Mouse (Mus musculus) hindbrain, embryonic 11.5 days (tissue): Measurements from ENCODE around the gene Nup214. TPM values are rescaled to one million over a fixed set of nuclear protein-coding genes. Genes with fewer than 3 reads are reported as not detected.

Source experiments
- ATAC-seq: fragments of 200-750 bp; cut with Nextera tagmentation; 2 replicates; pipeline ENCODE4 v1.8.0; 2017; ENCODE audit warnings: mild to moderate bottlenecking, moderate TSS enrichment, moderate library complexity; ENCODE audit not compliant: low FRiP score
- DNase-seq: peaks from one replicate; pipeline ENCODE4 v3.0.0-alpha.2; 2015; ENCODE audit warnings: low spot score
- H3K27ac ChIP-seq: fragments of 300-500 bp; sonication (generic); 2 replicates; pipeline ENCODE4 v1.5.1; 2014; ENCODE audit warnings: mild to moderate bottlenecking, low read depth, low read length
- H3K27me3 ChIP-seq: fragments of 300-500 bp; sonication (generic); 2 replicates; pipeline ENCODE4 v1.6.1; 2014; ENCODE audit warnings: mild to moderate bottlenecking, low read length, moderate library complexity, mixed read lengths; ENCODE audit not compliant: control insufficient read depth, insufficient read depth
- H3K36me3 ChIP-seq: fragments of 300-500 bp; sonication (generic); 2 replicates; pipeline ENCODE4 v1.6.1; 2014; ENCODE audit warnings: mild to moderate bottlenecking, low read length, moderate library complexity, mixed read lengths; ENCODE audit not compliant: control insufficient read depth, insufficient read depth
- H3K4me1 ChIP-seq: fragments of 300-500 bp; sonication (generic); replicated peaks from 2 replicates; pipeline ENCODE4 v1.6.1; 2014; ENCODE audit warnings: low read length, mixed read lengths; ENCODE audit not compliant: control insufficient read depth, insufficient read depth
- H3K4me2 ChIP-seq: fragments of 300-500 bp; sonication (generic); replicated peaks from 2 replicates; pipeline ENCODE4 v1.6.1; 2014; ENCODE audit warnings: mild to moderate bottlenecking, low read depth, low read length
- H3K4me3 ChIP-seq: fragments of 300-500 bp; sonication (generic); 2 replicates; pipeline ENCODE4 v1.5.1; 2014; ENCODE audit warnings: low read depth, low read length
- H3K9ac ChIP-seq: fragments of 300-500 bp; sonication (generic); 2 replicates; pipeline ENCODE4 v1.6.1; 2014; ENCODE audit warnings: low read depth, low read length
- H3K9me3 ChIP-seq: fragments of 300-500 bp; sonication (generic); 2 replicates; pipeline ENCODE4 v1.6.1; 2016; ENCODE audit warnings: low read length; ENCODE audit not compliant: control insufficient read depth
- WGBS: fragments of 180-500 bp; shearing (Covaris S2); extraction: QIAGEN DNeasy Blood & Tissue Kit; methylation state at CpG from one replicate; pipeline ENCODE4 v1.1.7; 2014; 5-methylcytosine and 5-hydroxymethylcytosine counted together
- polyA plus RNA-seq: library from polyadenylated mRNA; unstranded; fragments of >200 nt; fragmentation: Nextera tagmentation; extraction: Ambion mirVana; gene quantifications from 2 replicates; pipeline ENCODE4 v1.2.1, GENCODE M21; 2014

The Nup214 gene
- polyA plus RNA-seq, 1 experiment from 2014 or later, result 76.1 TPM

DNA sequence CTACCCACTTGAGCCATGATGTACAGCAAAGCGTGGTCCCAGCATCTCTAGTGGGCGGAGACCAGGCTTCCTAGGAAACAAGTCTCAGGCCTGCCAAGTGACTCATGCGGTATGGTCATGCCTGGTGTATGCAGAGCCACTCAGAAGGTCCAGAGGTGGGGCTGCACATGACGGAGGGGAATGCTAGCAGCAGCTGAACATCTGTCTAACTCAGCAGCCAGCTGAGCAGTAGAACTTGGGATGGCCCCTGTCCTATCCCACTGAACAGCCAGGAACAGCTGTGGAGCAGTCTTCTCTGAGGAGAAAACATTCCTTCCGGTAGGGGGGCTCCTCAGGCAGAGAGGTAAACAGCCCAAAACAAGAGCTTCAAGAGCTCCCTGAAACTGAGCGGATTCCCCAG, 25.8 kb upstream of the Nup214 start:
- Histone ChIP-seq H3K27ac (no peak overlapping the region), H3K36me3 (no peaks in the 10 kb centered on the region), H3K9ac (no peak overlapping the region), H3K4me1 (peaks cover 3% of the 10 kb centered on the region; the same call in 1 of the 2 replicates), H3K27me3 (no peaks in the 10 kb centered on the region), H3K4me2 (no peak overlapping the region), H3K9me3 (no peaks in the 10 kb centered on the region), H3K4me3 (no peak overlapping the region)
- ATAC-seq, result no peak
- DNase-seq, result no peak
- 75% methylated on average over 6 of the region's 6 CpGs for WGBS

DNA sequence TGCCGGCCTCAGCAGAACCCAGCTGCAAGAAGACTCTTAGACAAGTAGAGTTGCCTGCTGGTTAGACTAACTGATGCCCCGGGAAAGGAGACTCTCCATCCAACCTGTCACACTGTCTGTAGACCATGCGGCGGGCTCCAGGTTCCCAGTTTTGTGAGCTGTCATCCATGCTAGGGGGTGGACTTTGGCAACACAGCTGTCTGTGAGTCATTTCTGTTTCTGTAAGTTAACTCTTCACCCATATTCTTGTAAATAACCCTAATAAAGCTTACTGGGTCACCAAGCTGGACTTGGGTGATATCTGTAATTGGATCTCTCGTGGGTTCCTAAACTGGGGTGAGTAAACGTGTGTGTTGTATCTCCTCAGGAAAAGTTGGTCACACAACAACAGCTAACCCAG, 25.4 kb upstream of the Nup214 start:
- no peak for ATAC-seq
- H3K27me3 ChIP-seq, result no peaks in the 10 kb centered on the region
- H3K4me1 ChIP-seq, result peaks cover 3% of the 10 kb centered on the region; the same call in 1 of the 2 replicates
- no peak overlapping the region for H3K4me3 ChIP-seq
- no peaks in the 10 kb centered on the region for H3K36me3 ChIP-seq
- H3K27ac ChIP-seq, result no peak overlapping the region
- DNase-seq, result no peak
- H3K9me3 ChIP-seq, result no peaks in the 10 kb centered on the region
- WGBS, result 77% methylated on average over 6 of the region's 6 CpGs
- H3K9ac ChIP-seq, result no peak overlapping the region
- no peak overlapping the region for H3K4me2 ChIP-seq

DNA sequence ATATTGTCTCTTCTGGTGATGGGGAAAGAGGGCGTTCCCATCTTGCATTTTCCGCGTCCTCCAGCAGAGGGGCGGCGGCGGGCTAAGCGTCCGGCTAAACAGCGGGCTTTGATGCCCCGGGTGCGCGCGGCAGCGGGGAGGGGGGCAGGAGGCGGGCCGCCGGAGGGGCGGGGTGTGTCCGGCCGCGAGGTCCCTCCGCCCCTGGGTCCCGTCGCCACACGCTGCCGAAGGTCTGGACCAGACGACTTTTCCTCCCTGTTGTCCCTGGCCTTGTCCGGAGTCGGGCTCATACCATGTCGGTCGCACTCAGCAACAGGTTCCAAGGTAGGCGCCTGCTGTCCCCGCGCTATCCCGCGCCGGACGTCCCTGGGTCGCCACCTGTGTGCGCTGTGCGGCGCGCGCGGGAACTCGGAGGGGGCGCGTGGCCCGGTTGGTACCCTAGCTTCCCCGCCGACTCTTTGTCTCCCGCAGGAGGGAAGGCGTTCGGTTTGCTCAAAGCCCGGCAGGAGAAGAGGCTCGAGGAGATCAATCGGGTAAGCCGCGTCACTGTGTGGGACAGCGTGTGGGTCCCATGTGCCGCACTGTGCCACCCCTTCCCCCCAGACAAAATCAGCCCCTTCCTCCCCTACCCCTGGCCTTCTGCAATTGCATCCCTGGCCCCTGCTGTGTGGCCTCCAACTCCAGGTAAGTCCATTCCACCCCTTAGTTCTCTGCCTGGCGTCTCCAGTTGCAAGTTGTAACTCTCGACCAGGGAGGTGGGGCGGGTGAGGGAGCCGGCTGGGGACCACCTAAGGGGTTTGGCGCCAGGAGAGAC, 24.0 kb upstream of the Nup214 start, which contains the start of gene Aif1l:
TSS of gene Aif1l (plus strand) at position 82 of the 814 bp plus-strand sequence.
- Histone ChIP-seq H3K4me2 (peak within 1 kb of the TSS; percentile 88), H3K27ac (no peak within 1 kb of the TSS), H3K9me3 (no peaks in the 10 kb centered on the region), H3K9ac (peak within 1 kb of the TSS; percentile 64), H3K4me3 (peak within 1 kb of the TSS; percentile 62), H3K36me3 (no peaks in the 10 kb centered on the region), H3K27me3 (no peaks in the 10 kb centered on the region), H3K4me1 (peaks cover 3% of the 10 kb centered on the region; the same call in 1 of the 2 replicates)
- ATAC-seq (peak; percentile 64; the same call in 1 of the 2 replicates), DNase-seq (peak; percentile 86)
- WGBS, result under 1% methylated on average over 62 of the region's 66 CpGs

DNA sequence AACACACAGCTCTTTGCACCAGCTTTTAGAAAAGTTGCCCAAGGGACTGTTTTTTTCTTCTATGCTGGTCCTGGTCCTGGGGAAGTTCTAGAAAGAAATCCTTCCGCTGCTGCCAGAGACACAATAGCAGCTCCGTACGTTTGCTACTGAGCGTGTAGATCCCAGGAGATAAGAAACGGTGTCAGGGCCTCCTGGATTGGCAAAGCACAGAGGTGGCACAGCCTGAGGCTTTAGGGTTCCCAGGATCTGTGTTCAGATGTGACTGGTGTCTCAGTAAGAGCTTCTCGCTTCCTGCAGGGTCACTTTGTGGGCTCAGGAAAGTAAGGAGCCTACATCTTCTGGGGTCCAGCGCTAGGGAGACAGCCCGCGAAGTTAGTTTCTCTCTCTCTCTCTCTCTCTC, 23.3 kb upstream of the Nup214 start:
- Histone ChIP-seq H3K27ac (no peak overlapping the region), H3K4me1 (peaks cover 3% of the 10 kb centered on the region; the same call in 1 of the 2 replicates), H3K9ac (peak overlapping the region; percentile 64), H3K36me3 (no peaks in the 10 kb centered on the region), H3K9me3 (no peaks in the 10 kb centered on the region), H3K4me3 (peak overlapping the region; percentile 62), H3K4me2 (peak overlapping the region; percentile 88), H3K27me3 (no peaks in the 10 kb centered on the region)
- 28% methylated on average over 9 of the region's 9 CpGs for WGBS
- DNase-seq, result no peak
- ATAC-seq, result no peak

DNA sequence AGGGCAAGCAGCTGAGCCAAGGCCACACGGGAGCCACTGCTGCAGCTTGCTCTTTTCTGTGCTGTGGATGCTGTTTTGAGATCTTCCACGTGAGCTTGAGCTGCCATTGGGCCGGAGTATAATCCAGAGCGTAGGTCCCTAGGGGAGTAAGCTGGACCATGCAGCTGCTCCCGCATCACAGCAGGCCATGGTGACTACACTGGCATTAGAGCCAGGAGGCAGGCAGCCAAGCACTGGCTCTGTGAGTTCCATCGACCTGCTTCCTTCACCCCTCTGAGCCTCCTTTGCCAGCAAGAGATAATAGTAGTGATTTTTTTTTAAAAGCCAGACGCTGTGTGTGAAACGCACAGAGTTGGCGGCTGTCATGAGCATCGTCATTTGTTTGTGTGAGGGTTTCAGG, 22.0 kb upstream of the Nup214 start:
- H3K9ac ChIP-seq, result no peak overlapping the region
- no peaks in the 10 kb centered on the region for H3K9me3 ChIP-seq
- H3K4me3 ChIP-seq, result no peak overlapping the region
- H3K4me1 ChIP-seq, result peaks cover 3% of the 10 kb centered on the region; the same call in 1 of the 2 replicates
- ATAC-seq (no peak), DNase-seq (no peak)
- no peak overlapping the region for H3K4me2 ChIP-seq
- 95% methylated on average over 10 of the region's 10 CpGs for WGBS
- H3K36me3 ChIP-seq, result no peaks in the 10 kb centered on the region
- no peaks in the 10 kb centered on the region for H3K27me3 ChIP-seq
- H3K27ac ChIP-seq, result no peak overlapping the region

DNA sequence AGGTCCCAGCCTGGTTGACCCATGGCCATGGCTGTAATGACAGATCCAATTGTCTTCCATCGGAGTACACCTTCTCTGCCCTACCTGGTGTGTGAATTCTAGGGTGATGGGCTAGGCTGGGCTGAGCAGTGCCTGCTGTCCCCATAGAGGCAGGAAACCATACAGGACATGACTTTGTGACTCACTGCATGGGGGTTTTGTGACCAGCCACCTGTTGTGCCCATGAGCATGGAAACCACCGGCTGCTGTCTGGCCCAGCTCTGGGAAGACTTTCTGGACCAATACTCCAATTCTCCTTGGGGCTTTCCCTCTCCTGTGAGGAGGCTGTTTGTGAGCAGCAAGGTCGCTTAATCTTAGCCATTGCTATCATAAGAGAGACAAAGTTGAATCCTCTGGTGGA, 21.5 kb upstream of the Nup214 start:
- ATAC-seq (no peak), DNase-seq (no peak)
- no peaks in the 10 kb centered on the region for H3K27me3 ChIP-seq
- peaks cover 3% of the 10 kb centered on the region; the same call in 1 of the 2 replicates for H3K4me1 ChIP-seq
- H3K27ac ChIP-seq, result no peak overlapping the region
- 91% methylated on average over 3 of the region's 3 CpGs for WGBS
- H3K36me3 ChIP-seq, result no peaks in the 10 kb centered on the region
- H3K9ac ChIP-seq, result no peak overlapping the region
- no peaks in the 10 kb centered on the region for H3K9me3 ChIP-seq
- no peak overlapping the region for H3K4me3 ChIP-seq
- H3K4me2 ChIP-seq, result no peak overlapping the region

DNA sequence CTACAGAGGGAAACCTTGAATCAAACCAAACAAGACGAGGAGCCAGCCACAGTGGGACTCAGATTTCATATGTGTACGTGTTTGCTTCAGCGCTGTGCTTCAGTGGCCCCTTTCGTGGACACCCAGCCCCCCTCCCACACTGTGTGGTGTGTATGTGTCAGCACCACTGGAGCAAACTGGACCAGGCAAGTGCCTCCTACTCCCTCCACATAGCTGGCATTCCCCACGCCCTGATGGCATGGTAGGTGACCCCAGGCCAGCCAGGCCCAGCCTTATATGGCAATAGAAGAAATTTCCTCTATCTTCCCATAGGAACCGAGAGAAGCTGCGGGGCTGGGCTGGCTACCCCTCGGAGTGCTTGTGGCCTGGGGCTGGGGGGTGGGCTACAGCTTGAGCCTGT, 20.5 kb upstream of the Nup214 start:
- ATAC-seq (no peak), DNase-seq (no peak)
- peaks cover 3% of the 10 kb centered on the region; the same call in 1 of the 2 replicates for H3K4me1 ChIP-seq
- no peaks in the 10 kb centered on the region for H3K9me3 ChIP-seq
- H3K4me3 ChIP-seq, result no peak overlapping the region
- H3K27ac ChIP-seq, result no peak overlapping the region
- WGBS, result 87% methylated on average over 8 of the region's 8 CpGs
- no peak overlapping the region for H3K9ac ChIP-seq
- H3K36me3 ChIP-seq, result no peaks in the 10 kb centered on the region
- H3K4me2 ChIP-seq, result no peak overlapping the region
- no peaks in the 10 kb centered on the region for H3K27me3 ChIP-seq

DNA sequence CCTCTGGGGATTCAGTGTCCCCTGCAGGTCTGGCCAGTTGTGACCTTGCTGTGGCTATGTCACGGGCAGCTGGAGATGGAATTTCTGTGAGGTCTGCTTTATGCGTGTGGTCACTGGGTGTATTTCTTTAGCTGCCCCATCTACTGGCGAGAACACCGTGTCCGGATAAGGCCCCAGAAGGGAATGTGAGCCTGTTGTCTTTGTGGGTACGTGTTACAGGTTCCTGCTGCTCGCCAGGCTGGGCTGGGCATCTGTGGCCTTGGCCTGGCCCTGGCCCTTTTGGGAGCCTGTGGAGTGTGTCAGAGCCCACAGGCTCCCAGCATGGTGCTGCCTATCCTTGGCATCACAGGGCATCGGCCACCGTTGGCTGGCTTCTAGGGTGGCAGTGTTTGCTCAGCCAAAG, 19.5 kb upstream of the Nup214 start:
- H3K9ac ChIP-seq, result no peak overlapping the region
- H3K4me1 ChIP-seq, result peaks cover 3% of the 10 kb centered on the region; the same call in 1 of the 2 replicates
- DNase-seq, result no peak
- H3K36me3 ChIP-seq, result no peaks in the 10 kb centered on the region
- H3K4me2 ChIP-seq, result no peak overlapping the region
- ATAC-seq, result no peak
- H3K27me3 ChIP-seq, result no peaks in the 10 kb centered on the region
- 89% methylated on average over 9 of the region's 9 CpGs for WGBS
- no peaks in the 10 kb centered on the region for H3K9me3 ChIP-seq
- H3K27ac ChIP-seq, result no peak overlapping the region
- no peak overlapping the region for H3K4me3 ChIP-seq

DNA sequence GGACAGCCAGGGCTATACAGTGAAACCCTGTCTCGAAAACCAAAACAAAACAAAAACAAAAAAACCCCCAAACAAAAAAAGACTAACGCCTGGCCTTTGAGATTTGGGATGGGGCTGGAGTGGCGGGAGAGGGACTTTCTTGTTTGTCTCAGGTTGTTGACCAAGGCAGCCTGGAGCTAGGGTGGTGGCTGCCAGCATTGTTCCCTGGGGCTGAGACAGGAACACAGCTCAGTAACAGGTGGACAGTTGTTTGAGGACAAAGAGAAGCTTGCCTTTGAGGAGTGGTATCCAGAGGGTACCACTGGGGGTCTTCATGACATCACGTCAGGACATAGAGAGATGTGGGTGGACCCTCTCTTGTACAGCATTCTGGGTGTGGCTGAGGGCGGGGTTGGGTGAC, 18.6 kb upstream of the Nup214 start:
- H3K4me1 ChIP-seq, result peaks cover 3% of the 10 kb centered on the region; the same call in 1 of the 2 replicates
- ATAC-seq (no peak), DNase-seq (no peak)
- no peak overlapping the region for H3K4me2 ChIP-seq
- H3K9ac ChIP-seq, result no peak overlapping the region
- H3K36me3 ChIP-seq, result no peaks in the 10 kb centered on the region
- no peak overlapping the region for H3K4me3 ChIP-seq
- H3K9me3 ChIP-seq, result no peaks in the 10 kb centered on the region
- H3K27ac ChIP-seq, result no peak overlapping the region
- no peaks in the 10 kb centered on the region for H3K27me3 ChIP-seq
- 86% methylated on average over 5 of the region's 5 CpGs for WGBS
